Mouse (Mus musculus) common myeloid progenitor, adult 5-6 weeks (primary cell): ENCODE results near the gene Arsa. TPM values are rescaled to one million over a fixed set of nuclear protein-coding genes. Genes with fewer than 3 reads are reported as not detected.
A peak's percentile ranks its signal among the peaks of the same experiment; 100 is the strongest.
"Not testable (repeated sequence)": the region's sequence is repeated elsewhere in the genome, so short reads cannot be mapped to it uniquely, and the experiment has no call there.

Experiments used
- ATAC-seq: replicated peaks from 2 replicates; pipeline ENCODE4 v1.8.0; 2016; ENCODE audit warnings: low read depth, mild to moderate bottlenecking, moderate TSS enrichment, inconsistent platforms; ENCODE audit not compliant: poor library complexity, severe bottlenecking
- total RNA-seq: library from RNA; stranded (forward); fragments of 200-1000, 187-1606 nt; gene quantifications from 2 replicates; pipeline ENCODE4 v1.2.3, GENCODE M21; 2017

Arsa gene
- total RNA-seq, 1 experiment from 2014 or later = 12.9 TPM

- no peak for ATAC-seq
Measured at GRCm38 (mm10) chr15:89459821-89460220, 17.4 kb downstream of the Arsa start.

- ATAC-seq = peak; percentile 52
Measured at GRCm38 (mm10) chr15:89458942-89459341, 18.3 kb downstream of the Arsa start.

DNA sequence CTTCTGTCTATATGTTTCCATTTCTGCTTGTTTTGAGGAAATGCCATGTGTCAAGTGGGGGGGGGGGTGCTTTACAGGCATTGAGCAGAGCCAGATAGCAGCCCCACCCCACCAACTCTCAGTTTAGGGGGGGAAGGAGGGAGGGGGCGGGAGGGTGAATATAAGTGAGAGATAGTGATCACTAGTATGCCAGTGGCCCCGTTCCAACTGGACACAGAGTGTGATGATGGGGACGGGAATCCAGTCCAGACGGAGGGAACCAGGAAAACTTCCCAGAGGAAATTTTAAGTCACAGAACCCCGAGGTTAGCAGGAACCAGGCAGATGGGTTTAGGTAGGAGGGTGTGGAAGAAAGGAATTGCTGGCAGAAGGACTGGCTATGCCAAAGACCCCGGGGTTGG lies 21.6 kb downstream of the Arsa start:
- no peak for ATAC-seq

DNA sequence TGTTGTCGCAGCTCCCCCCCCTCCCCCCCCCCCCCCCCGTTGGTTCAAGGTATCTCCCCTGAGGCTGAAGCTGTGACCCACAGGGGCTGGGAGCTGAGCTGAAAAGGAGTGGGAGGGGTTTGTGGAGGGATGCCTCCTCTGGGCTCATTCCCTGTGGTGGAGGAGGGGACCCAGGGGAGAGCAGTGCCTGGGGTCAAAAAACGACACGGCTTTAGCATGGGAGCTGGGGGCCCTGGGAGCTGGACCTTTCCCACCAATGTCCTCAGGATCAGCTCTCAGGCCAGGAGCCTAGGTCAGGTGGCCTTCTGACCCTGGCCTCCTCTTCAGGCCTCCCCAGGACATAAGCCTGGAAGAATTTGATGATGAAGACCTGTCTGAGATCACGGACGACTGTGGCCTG lies 22.4 kb downstream of the Arsa start:
- ATAC-seq = no peak

DNA sequence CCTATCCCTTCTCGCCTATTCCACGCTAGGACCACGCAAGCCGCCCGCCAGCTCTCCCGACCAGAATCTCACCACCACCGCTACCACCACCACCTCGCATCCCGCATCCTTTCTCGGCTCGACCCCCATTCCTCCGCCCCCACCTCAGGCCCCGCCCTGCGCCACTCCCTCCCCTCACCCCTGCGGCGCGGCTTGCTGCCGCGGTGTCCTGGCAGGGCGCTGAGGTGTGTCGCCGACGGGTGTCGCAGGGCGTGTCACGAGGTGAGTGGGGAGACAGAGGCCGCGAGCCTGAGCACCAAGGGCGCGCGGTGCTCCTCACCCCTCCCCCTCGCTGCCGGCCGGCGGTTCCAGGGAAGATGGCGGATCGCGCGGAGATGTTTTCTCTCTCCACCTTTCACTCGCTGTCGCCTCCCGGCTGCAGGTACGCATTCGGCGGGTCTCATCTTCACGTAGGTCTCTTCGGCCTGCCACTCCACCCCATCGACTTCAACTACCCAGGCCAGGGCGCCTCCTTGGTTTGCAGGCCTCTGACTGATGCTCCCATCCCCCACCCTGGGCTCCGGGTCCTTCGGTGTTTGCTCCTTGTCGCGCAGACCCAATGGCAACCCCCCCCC lies 23.3 kb downstream of the Arsa start, which contains the start of gene Mapk8ip2:
Mapk8ip2 (plus strand) TSS at position 49 of the 614 bp plus-strand sequence.
- no peak for ATAC-seq

DNA sequence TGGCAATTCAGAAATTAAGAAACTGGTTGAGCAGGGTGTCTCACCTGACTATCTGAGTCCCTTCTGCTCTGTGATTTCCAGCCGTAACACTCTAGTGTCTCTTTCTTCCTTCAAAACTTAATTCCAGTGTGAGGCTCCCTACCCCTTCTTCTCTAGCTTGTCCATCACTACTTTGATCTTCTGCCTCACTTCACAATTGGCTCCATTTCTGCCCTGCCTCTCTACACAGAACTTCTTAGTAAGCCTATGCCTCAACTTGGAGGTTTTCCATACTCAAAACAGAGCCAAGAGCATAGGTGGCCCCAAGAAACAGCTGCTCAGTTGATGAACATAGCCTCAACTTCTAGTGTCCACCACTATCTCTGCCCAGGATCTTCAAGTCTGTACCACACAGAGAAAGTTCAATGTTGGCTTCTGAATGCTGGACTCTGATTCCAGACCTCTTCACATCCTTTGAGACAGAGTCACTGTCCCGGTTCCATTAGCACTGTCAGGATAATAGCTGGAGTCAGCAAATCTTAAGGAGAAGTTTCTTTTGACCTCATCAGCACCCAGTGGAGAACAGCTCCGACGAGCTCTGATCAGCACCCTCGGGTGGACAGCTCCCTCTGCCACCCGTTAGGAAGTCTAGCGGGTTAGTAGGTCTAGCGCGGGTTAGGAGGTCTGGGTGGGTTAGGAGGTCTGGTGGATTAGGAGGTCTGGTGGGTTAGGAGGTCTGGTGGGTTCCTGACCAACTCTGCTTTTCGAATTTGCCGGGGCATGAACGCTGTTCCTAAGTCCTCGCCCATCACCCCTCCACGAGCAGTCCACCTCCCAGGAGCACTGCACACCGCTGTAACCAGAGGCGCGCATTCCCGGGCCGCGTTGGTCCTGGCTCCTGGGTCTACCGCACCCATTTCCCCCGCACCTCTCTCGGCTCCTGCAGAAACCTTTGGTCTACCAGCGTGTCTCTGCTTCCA lies 24.0 kb downstream of the Arsa start:
- ATAC-seq = peak; percentile 99

DNA sequence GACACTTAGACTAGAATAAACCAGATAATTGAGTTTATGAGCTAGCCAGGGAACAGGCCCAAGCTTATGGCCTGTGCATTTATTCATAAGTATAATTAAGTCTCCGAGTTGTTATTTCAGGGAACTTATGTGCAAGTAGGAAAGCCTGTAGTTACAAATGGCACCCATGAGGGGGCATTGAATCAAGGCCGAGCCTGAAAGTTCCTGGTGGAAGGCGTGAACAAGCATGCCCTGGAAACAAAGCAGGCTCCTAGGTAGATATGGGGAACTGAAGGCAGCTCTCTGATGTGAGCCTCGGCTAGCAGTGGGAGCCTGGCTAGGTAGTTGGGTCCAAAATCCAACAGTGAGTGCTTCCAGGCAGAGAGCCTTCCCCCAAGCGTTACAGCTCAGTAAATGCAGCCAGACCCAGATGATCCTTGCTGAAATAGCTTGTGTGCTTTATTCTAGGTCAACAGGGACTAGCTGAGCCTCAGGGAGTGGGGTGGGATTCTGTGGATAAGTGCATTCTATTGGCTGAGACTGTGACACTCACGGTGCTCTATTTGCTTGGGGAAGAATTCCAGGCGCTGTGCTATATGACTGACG lies 34.6 kb downstream of the Arsa start:
- no peak; the same call in 1 of the 2 replicates for ATAC-seq

DNA sequence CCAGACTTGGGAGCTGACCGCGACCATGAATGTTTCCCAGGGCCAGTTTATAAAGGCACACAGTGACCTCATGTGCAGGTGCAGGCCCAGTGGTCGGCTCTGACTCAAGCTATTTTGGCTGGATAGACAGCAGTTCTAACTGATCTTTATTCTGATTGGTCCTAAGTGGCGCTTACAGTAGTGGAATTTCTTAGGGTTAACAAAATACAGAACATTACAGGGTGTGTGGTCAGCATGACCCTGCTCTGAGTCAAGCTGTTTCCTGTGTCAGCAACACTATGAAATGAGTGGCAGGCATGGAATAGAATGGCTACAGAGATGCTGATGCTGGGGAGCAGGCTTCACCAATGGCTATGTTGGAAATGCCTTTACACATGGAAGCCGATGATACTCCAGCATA lies 41.3 kb downstream of the Arsa start:
- ATAC-seq = no peak

DNA sequence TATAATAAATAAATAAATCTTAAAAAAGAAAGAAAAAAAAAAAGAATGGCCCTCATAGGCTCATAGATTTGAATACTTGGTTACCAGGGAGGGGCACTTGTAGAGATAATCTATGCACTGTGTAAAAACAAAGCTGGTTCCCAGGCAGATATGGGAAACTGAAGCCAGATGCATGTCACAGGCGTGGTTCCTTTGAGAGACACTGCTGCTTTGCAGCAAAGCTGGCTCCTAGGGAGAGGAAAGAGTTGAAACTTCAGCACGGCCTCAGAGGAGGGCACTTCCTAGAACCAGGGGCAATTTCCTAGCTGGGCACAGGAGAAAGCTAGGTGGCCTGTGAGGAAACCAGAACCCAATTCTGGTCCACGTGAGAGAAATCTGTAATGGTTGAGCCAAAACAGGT lies 43.1 kb downstream of the Arsa start:
- no peak for ATAC-seq

- ATAC-seq = no peak
Measured at GRCm38 (mm10) chr15:89432946-89433345, 44.3 kb downstream of the Arsa start.

DNA sequence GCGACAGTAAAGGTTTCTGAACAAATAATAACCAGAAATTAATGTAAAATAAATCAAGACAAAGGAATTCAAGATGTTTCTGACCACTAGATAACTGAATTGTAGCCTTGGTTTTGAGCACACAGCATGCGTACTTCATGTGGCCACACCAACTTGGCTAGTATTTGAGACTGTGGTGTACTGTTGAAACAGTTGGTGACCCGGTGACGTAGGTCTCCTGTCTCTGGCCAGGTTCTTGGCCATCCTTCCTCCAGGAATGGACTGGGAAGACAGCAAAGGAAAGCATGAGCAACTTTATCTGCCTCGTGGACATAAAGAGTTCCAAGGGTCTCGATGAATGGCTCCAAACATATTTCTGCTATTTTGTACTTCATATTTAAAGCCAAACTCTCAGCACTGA lies 45.4 kb downstream of the Arsa start:
- ATAC-seq = no peak

GRCm38 (mm10) chr15:89431271-89431670 lies 46.0 kb downstream of the Arsa start:
- no peak for ATAC-seq

- ATAC-seq = not testable (repeated sequence)
Measured at GRCm38 (mm10) chr15:89430771-89431170, 46.5 kb downstream of the Arsa start.

GRCm38 (mm10) chr15:89430341-89430740 lies 46.9 kb downstream of the Arsa start:
- ATAC-seq = no peak

DNA sequence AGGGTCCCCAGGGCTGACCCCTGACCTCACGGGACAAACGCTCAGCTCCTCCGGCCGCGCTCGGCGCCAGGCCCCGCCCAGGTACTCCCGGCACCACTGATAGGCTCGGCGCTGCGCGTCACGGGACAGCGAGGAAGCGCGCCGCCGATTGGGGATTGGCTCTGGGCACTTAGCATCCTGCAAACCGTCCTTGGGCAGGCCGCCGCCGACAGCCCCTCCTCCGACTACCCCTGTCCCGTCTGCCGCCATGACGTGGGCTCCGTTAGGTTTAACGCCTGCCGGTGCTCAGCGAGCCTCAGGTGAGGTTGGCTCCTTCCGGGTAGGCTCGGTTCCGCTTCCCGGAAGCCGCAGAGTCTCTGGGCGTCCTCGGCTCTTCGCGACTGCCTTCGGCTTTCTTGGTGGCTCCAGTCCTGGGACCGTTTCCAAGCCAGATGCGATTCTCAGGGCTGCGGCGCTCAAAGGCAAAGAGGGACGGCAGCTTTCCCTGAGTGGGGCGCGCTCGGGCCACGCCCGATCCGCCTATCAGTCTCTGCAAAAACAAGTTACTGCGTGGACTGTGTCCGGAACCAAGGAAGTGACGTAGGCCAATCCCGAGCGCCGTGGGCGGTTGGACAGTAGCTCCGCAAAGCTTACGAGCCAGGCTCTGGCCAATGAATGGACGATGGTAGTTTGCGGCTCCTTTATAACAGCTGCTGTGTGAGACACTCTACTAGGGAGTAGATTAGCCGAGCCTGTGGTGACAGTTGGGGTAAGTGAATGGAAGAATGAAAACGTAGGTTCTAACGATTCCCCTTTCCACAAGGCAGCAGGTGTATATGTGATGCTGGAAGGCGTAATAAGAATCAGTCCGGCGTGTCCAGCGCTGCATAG lies 47.6 kb downstream of the Arsa start, which contains the start of the genes C730034F03Rik, Gm44502 and Chkb:
C730034F03Rik (plus strand) TSS at position 238 of the 870 bp plus-strand sequence.
Gm44502 (minus strand) TSS at position 345 of the 870 bp plus-strand sequence.
Chkb (minus strand) TSS at position 557 of the 870 bp plus-strand sequence.
- peak; percentile 89 for ATAC-seq

- 0 out of 2 replicates have a peak, but pooled peaks have one; percentile 1 for ATAC-seq
Measured at GRCm38 (mm10) chr15:89428821-89429351, 48.3 kb downstream of the Arsa start.

DNA sequence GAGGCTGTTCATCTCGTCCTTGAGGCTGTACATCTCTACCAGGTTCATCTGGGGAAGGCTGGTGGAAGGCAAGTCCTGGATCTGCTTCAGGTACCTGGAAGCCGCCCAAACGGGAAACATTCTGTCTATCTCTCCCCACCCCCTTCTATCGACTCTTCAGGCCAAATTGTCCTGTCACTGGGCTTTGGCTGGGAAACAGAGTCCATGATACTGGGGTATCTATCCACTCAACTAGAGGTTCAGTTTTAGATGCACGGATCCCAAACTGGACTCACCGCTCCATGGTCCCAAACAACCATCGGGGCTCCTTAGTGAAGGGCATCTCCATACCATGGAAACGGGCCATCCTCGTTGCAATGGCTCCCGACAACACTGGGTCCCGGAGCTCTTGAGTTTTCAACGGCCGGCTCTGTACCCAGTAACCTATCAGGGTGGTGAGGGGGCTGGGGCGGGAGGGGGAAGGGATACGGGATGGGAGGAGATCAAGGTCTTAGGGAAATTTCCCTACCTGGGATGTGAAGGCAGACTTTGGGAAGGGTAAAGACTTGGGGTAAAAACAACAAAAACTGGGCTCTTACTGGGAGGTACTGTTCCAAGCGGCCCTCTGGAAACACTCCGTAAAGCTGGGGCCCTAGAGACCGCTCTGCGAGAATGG lies 49.0 kb downstream of the Arsa start:
- ATAC-seq = no peak

DNA sequence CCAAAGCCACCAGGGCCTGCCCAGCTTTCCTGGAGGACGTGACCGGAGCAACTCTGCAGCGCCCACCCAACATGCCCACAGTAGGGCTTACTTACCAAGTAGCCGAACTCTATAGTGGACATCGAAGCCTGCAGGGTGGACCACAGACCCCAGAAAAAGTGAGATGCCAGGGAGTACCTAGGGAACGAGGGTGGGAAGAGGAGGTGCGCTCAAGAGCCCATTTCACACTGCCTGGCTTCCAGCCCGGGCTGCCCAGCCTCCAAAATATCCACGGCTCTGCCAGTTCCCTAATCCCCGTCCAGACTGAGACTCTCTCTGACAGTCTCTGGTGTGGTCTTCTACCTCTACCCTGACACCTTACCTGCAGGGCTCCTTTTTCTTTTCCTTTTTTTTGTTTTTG lies 50.5 kb downstream of the Arsa start:
- no peak for ATAC-seq

GRCm38 (mm10) chr15:89425711-89426121 lies 51.5 kb downstream of the Arsa start, which contains the start of gene Cpt1b:
TSS of gene Cpt1b (minus strand) at chr15:89425863.
- no peak for ATAC-seq
